Mouse (Mus musculus): Measurements from ENCODE around the gene Aatk. TPM values are rescaled to one million over a fixed set of nuclear protein-coding genes. Genes with fewer than 3 reads are reported as not detected.

The Aatk gene
- polyA plus RNA-seq, 1 experiment = 0.81 TPM

DNA sequence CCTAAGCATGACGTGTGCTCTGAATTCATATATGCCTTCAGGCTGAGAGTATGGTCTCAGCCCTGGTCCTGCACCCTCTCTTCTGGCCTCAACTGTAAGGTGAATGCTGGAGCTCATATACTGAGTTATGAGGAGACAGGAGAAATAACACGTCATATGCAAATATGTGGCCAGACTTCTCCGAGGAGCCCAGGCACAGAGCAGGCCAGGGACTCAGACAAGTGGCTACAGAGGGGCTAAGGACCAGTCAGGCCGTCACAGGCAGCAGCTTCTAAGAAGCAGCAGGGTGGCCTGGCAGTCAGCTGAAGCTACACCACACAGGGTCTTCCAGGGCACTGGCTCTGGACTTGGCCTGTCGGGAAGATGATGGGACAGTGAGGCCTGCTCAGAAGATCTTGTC lies 16.4 kb upstream of the Aatk start:
- H3K9ac ChIP-seq (ENCODE audit: low read depth, poor library complexity, severe bottlenecking) = no peak overlapping the region
- no peaks in the 10 kb centered on the region for H3K9me3 ChIP-seq (replicated peaks; ENCODE audit: control insufficient read depth, insufficient read depth, low read length, poor library complexity, severe bottlenecking)
- TF ChIP-seq POLR2A (IDR thresholded peaks at IDR 0.05; ENCODE audit: insufficient read depth, low read length) (no peak), CTCF (IDR thresholded peaks at IDR 0.05; ENCODE audit: low read depth, low read length) (no peak), EP300 (IDR thresholded peaks at IDR 0.05; ENCODE audit: insufficient read depth, low read depth, low read length) (no peak)
- no peak overlapping the region for H3K4me3 ChIP-seq (ENCODE audit: low read depth, low read length)
- H3K36me3 ChIP-seq (ENCODE audit: control insufficient read depth, insufficient read depth, low read length, poor library complexity, severe bottlenecking) = no peaks in the 10 kb centered on the region
- H3K4me1 ChIP-seq (ENCODE audit: control insufficient read depth, insufficient read depth, low read length) = no peaks in the 10 kb centered on the region
- no peak overlapping the region for H3K27ac ChIP-seq (ENCODE audit: insufficient read depth, low read length)
- H3K27me3 ChIP-seq (ENCODE audit: control insufficient read depth, insufficient read depth, low read length, poor library complexity, severe bottlenecking) = no peaks in the 10 kb centered on the region

- Histone ChIP-seq H3K36me3 (ENCODE audit: control insufficient read depth, insufficient read depth, low read length, poor library complexity, severe bottlenecking) (no peaks in the 10 kb centered on the region), H3K4me1 (ENCODE audit: control insufficient read depth, insufficient read depth, low read length) (no peaks in the 10 kb centered on the region), H3K27me3 (ENCODE audit: control insufficient read depth, insufficient read depth, low read length, poor library complexity, severe bottlenecking) (no peaks in the 10 kb centered on the region), H3K4me3 (ENCODE audit: low read depth, low read length) (no peak overlapping the region), H3K9me3 (replicated peaks; ENCODE audit: control insufficient read depth, insufficient read depth, low read length, poor library complexity, severe bottlenecking) (no peaks in the 10 kb centered on the region), H3K9ac (ENCODE audit: low read depth, poor library complexity, severe bottlenecking) (no peak overlapping the region), H3K27ac (ENCODE audit: insufficient read depth, low read length) (no peak overlapping the region)
- no peak for TF ChIP-seq CTCF (IDR thresholded peaks at IDR 0.05; ENCODE audit: low read depth, low read length)
- TF ChIP-seq EP300 (IDR thresholded peaks at IDR 0.05; ENCODE audit: insufficient read depth, low read depth, low read length) = no peak
- no peak for TF ChIP-seq POLR2A (IDR thresholded peaks at IDR 0.05; ENCODE audit: insufficient read depth, low read length)
These were observed 13.7 kb upstream of the Aatk start for GRCm38 (mm10) chr11:120060634-120061033.

- Histone ChIP-seq H3K9ac (ENCODE audit: low read depth, poor library complexity, severe bottlenecking) (no peak overlapping the region), H3K4me1 (ENCODE audit: control insufficient read depth, insufficient read depth, low read length) (no peaks in the 10 kb centered on the region), H3K36me3 (ENCODE audit: control insufficient read depth, insufficient read depth, low read length, poor library complexity, severe bottlenecking) (no peaks in the 10 kb centered on the region), H3K4me3 (ENCODE audit: low read depth, low read length) (no peak overlapping the region), H3K27ac (ENCODE audit: insufficient read depth, low read length) (no peak overlapping the region), H3K9me3 (replicated peaks; ENCODE audit: control insufficient read depth, insufficient read depth, low read length, poor library complexity, severe bottlenecking) (no peaks in the 10 kb centered on the region), H3K27me3 (ENCODE audit: control insufficient read depth, insufficient read depth, low read length, poor library complexity, severe bottlenecking) (no peaks in the 10 kb centered on the region)
- no peak for TF ChIP-seq CTCF (IDR thresholded peaks at IDR 0.05; ENCODE audit: low read depth, low read length)
- TF ChIP-seq EP300 (IDR thresholded peaks at IDR 0.05; ENCODE audit: insufficient read depth, low read depth, low read length) = no peak
- TF ChIP-seq POLR2A (IDR thresholded peaks at IDR 0.05; ENCODE audit: insufficient read depth, low read length) = no peak
These were observed 9.2 kb upstream of the Aatk start for GRCm38 (mm10) chr11:120055953-120056732.

DNA sequence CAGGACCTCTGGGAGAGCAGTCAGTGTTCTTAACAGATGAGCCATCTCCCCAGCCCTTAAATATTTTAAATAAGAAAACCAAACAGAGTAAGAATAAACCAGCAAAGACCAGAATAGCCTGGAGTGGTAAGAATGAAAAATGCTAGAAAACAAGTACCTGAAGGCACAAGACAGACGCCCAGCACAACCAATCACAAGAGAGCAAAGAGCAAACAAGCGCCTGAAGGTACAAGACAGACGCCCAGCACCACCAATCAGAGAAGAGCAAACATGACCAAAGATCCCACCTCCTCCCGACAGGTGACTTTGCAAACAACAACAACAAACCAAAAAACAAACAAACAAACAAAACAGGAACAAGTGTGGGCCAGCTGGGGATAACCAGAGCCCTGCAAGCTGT lies 6.9 kb upstream of the Aatk start:
- TF ChIP-seq CTCF (IDR thresholded peaks at IDR 0.05; ENCODE audit: low read depth, low read length) (no peak), EP300 (IDR thresholded peaks at IDR 0.05; ENCODE audit: insufficient read depth, low read depth, low read length) (no peak), POLR2A (IDR thresholded peaks at IDR 0.05; ENCODE audit: insufficient read depth, low read length) (no peak)
- Histone ChIP-seq H3K4me1 (ENCODE audit: control insufficient read depth, insufficient read depth, low read length) (no peaks in the 10 kb centered on the region), H3K9ac (ENCODE audit: low read depth, poor library complexity, severe bottlenecking) (no peak overlapping the region), H3K9me3 (replicated peaks; ENCODE audit: control insufficient read depth, insufficient read depth, low read length, poor library complexity, severe bottlenecking) (no peaks in the 10 kb centered on the region), H3K27ac (ENCODE audit: insufficient read depth, low read length) (no peak overlapping the region), H3K27me3 (ENCODE audit: control insufficient read depth, insufficient read depth, low read length, poor library complexity, severe bottlenecking) (no peaks in the 10 kb centered on the region), H3K36me3 (ENCODE audit: control insufficient read depth, insufficient read depth, low read length, poor library complexity, severe bottlenecking) (no peaks in the 10 kb centered on the region), H3K4me3 (ENCODE audit: low read depth, low read length) (no peak overlapping the region)

GRCm38 (mm10) chr11:120052274-120052673 lies 5.3 kb upstream of the Aatk start:
- Histone ChIP-seq H3K27me3 (ENCODE audit: control insufficient read depth, insufficient read depth, low read length, poor library complexity, severe bottlenecking) (no peaks in the 10 kb centered on the region), H3K4me1 (ENCODE audit: control insufficient read depth, insufficient read depth, low read length) (no peaks in the 10 kb centered on the region), H3K4me3 (ENCODE audit: low read depth, low read length) (no peak overlapping the region), H3K27ac (ENCODE audit: insufficient read depth, low read length) (no peak overlapping the region), H3K9me3 (replicated peaks; ENCODE audit: control insufficient read depth, insufficient read depth, low read length, poor library complexity, severe bottlenecking) (no peaks in the 10 kb centered on the region), H3K36me3 (ENCODE audit: control insufficient read depth, insufficient read depth, low read length, poor library complexity, severe bottlenecking) (no peaks in the 10 kb centered on the region), H3K9ac (ENCODE audit: low read depth, poor library complexity, severe bottlenecking) (no peak overlapping the region)
- TF ChIP-seq CTCF (IDR thresholded peaks at IDR 0.05; ENCODE audit: low read depth, low read length) (no peak), EP300 (IDR thresholded peaks at IDR 0.05; ENCODE audit: insufficient read depth, low read depth, low read length) (no peak), POLR2A (IDR thresholded peaks at IDR 0.05; ENCODE audit: insufficient read depth, low read length) (no peak)

DNA sequence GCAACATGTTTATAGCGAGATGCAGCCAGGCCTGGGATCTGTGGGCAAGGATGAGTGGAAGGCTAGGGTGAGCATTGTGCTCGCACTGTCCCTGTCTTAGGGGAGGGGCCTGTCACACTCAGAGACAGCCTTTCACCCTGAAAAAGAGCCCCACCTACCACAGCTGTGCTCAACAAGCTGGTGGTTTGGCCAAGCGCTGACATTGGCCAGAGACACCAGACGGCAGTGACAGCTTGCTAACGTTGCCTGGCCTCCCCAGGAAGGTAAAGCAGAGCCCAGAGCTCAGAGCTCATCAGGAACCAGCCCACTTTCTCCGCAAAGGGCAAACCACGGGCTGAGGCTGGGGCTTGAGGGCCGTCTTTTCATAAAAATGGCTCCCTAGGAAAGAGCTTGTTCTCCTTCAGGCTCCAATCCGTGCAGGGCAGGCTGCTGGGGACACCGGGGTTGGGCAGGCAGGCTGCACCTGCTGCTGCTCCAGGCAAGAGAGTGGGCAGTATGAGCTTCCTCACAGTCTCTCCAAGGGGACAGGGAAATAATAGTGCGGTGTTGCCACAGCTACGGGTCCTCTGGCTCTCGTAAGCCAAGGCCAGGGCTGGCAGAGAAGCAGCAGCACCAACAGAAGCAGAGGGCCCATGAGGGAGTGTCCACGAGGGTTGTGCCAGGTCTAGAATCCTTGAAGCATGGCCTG lies 4.3 kb upstream of the Aatk start:
- Histone ChIP-seq H3K4me3 (ENCODE audit: low read depth, low read length) (no peak overlapping the region), H3K27ac (ENCODE audit: insufficient read depth, low read length) (no peak overlapping the region), H3K9me3 (replicated peaks; ENCODE audit: control insufficient read depth, insufficient read depth, low read length, poor library complexity, severe bottlenecking) (no peaks in the 10 kb centered on the region), H3K4me1 (ENCODE audit: control insufficient read depth, insufficient read depth, low read length) (no peaks in the 10 kb centered on the region), H3K9ac (ENCODE audit: low read depth, poor library complexity, severe bottlenecking) (no peak overlapping the region), H3K27me3 (ENCODE audit: control insufficient read depth, insufficient read depth, low read length, poor library complexity, severe bottlenecking) (0 out of 2 replicates have a peak, but pooled peaks cover 5% of the 10 kb centered on the region), H3K36me3 (ENCODE audit: control insufficient read depth, insufficient read depth, low read length, poor library complexity, severe bottlenecking) (no peaks in the 10 kb centered on the region)
- TF ChIP-seq POLR2A (IDR thresholded peaks at IDR 0.05; ENCODE audit: insufficient read depth, low read length) = no peak
- TF ChIP-seq CTCF (IDR thresholded peaks at IDR 0.05; ENCODE audit: low read depth, low read length) = no peak
- TF ChIP-seq EP300 (IDR thresholded peaks at IDR 0.05; ENCODE audit: insufficient read depth, low read depth, low read length) = no peak
